Comparison of ENCODE assay signal across 11 mouse cellular contexts in the genomic region with DNA sequence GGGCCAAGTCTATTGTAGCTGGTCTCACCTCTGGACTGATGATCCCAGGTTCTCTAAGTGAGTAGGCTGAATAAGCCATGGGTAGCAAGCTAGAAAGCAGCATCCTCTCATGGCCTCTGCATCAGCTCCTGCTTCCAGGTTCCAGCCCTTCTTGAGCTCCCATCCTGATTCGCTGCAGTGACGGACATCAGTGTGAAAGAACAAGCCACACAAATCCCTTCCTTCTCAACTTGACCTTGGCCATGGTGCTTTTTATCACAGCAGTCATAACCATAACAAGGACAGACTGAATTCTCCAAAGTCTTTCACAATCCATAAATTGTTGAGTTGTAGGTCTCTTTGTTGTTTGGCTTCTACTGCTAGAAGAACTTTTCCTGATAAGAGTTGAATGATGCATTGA.
"Had no signal": no experiment of that assay in that cellular context is flagged by ENCODE, and none has a peak within 500 bp of the region (broad histone marks: within the 10 kb centered on the region; RNA-seq: fewer than 3 reads in every experiment).

No protein-coding gene starts in this region.

- DNase-seq: gastrocnemius, postnatal 36 days; heart, postnatal 10 days; kidney, adult 11 months; kidney, adult 2 months; kidney, adult 9 months; kidney, postnatal 14 days; kidney, postnatal 36 days; layer of hippocampus, adult 9-11 months; layer of hippocampus, postnatal 36 days; left cerebral cortex, postnatal 4 days; lung, adult 18-20 months had no signal
